Mouse (Mus musculus): ENCODE results near the gene Krt14. TPM values are rescaled to one million over a fixed set of nuclear protein-coding genes. Genes with fewer than 3 reads are reported as not detected.

Gene Krt14
- polyA plus RNA-seq, 1 experiment from 2014 or later, result 2.1 TPM

DNA sequence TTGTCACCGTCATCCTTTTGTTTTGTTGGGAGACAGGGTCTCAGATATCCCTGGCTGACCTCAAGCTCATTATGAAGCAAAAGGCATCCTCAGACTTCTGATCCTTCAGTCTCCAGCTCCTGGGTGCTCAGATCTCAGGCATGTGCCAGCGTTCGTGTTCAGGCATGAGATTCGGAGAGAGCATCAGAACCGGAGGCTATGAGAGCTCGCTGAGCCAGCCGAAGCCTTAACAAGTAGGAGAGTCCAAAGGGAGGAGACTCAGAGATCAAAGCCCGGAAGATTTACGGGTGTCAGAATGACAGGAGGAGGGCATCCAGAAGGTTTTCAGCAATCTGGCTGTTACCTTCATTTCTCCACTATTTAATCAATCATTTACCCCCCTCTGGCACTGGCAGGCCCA lies 30.6 kb downstream of the Krt14 start:
- Histone ChIP-seq H3K27ac (ENCODE audit: low read length) (no peak overlapping the region), H3K36me3 (ENCODE audit: control insufficient read depth, insufficient read depth, low read length) (no peaks in the 10 kb centered on the region), H3K4me3 (ENCODE audit: low read length) (no peak overlapping the region), H3K27me3 (ENCODE audit: control insufficient read depth, insufficient read depth, low read depth, low read length) (no peaks in the 10 kb centered on the region), H3K4me1 (replicated peaks; ENCODE audit: control insufficient read depth, insufficient read depth, low read length) (no peaks in the 10 kb centered on the region), H3K9me3 (ENCODE audit: control insufficient read depth, low read length) (no peaks in the 10 kb centered on the region), H3K9ac (ENCODE audit: low read length) (no peak overlapping the region), H3K4me2 (ENCODE audit: low read depth, low read length) (no peak overlapping the region)
- no peak for ATAC-seq (ENCODE audit: low read depth)
- 59% methylated on average over 9 of the region's 9 CpGs for WGBS

- 28% methylated on average over 14 of the region's 14 CpGs for WGBS
- Histone ChIP-seq H3K9me3 (ENCODE audit: control insufficient read depth, low read length) (no peaks in the 10 kb centered on the region), H3K27ac (ENCODE audit: low read length) (peak overlapping the region; percentile 57), H3K4me1 (replicated peaks; ENCODE audit: control insufficient read depth, insufficient read depth, low read length) (peaks cover 4% of the 10 kb centered on the region; the same call in 1 of the 2 replicates), H3K4me2 (ENCODE audit: low read depth, low read length) (no peak overlapping the region), H3K27me3 (ENCODE audit: control insufficient read depth, insufficient read depth, low read depth, low read length) (no peaks in the 10 kb centered on the region), H3K36me3 (ENCODE audit: control insufficient read depth, insufficient read depth, low read length) (no peaks in the 10 kb centered on the region), H3K4me3 (ENCODE audit: low read length) (no peak overlapping the region), H3K9ac (ENCODE audit: low read length) (no peak overlapping the region)
- ATAC-seq (ENCODE audit: low read depth), result peak; percentile 55; the same call in 1 of the 2 replicates
Observed at GRCm38 (mm10) chr11:100168765-100169762, 38.3 kb downstream of the Krt14 start.

GRCm38 (mm10) chr11:100168071-100168470 lies 39.3 kb downstream of the Krt14 start:
- Histone ChIP-seq H3K27me3 (ENCODE audit: control insufficient read depth, insufficient read depth, low read depth, low read length) (no peaks in the 10 kb centered on the region), H3K4me1 (replicated peaks; ENCODE audit: control insufficient read depth, insufficient read depth, low read length) (peaks cover 4% of the 10 kb centered on the region; the same call in 1 of the 2 replicates), H3K4me2 (ENCODE audit: low read depth, low read length) (no peak overlapping the region), H3K4me3 (ENCODE audit: low read length) (no peak overlapping the region), H3K9me3 (ENCODE audit: control insufficient read depth, low read length) (no peaks in the 10 kb centered on the region), H3K9ac (ENCODE audit: low read length) (no peak overlapping the region), H3K27ac (ENCODE audit: low read length) (peak overlapping the region; percentile 57), H3K36me3 (ENCODE audit: control insufficient read depth, insufficient read depth, low read length) (no peaks in the 10 kb centered on the region)
- peak; percentile 83 for ATAC-seq (ENCODE audit: low read depth)
- WGBS, result 38% methylated on average over 8 of the region's 8 CpGs

DNA sequence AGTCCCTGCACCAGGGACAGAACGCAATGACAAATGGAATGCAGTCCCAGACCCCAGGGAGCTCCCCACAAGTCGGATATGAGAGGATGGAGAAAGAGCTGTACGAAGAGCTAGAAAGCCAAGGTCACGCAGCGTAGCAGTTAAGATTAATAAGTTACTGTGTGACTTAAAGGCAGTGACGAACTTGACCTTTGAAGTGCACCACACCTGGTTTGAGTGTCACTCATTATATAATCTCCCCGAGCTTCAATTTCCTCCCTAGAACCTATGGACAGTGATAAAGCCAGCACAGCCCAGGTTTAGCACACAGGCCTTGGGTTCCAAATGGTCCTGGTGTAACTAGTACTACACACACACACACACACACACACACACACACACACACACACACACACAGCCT lies 43.0 kb downstream of the Krt14 start:
- Histone ChIP-seq H3K36me3 (ENCODE audit: control insufficient read depth, insufficient read depth, low read length) (no peaks in the 10 kb centered on the region), H3K4me3 (ENCODE audit: low read length) (no peak overlapping the region), H3K27me3 (ENCODE audit: control insufficient read depth, insufficient read depth, low read depth, low read length) (no peaks in the 10 kb centered on the region), H3K4me2 (ENCODE audit: low read depth, low read length) (no peak overlapping the region), H3K4me1 (replicated peaks; ENCODE audit: control insufficient read depth, insufficient read depth, low read length) (peaks cover 4% of the 10 kb centered on the region; the same call in 1 of the 2 replicates), H3K9ac (ENCODE audit: low read length) (no peak overlapping the region), H3K27ac (ENCODE audit: low read length) (no peak overlapping the region), H3K9me3 (ENCODE audit: control insufficient read depth, low read length) (no peaks in the 10 kb centered on the region)
- ATAC-seq (ENCODE audit: low read depth), result no peak
- 25% methylated on average over 7 of the region's 7 CpGs for WGBS

GRCm38 (mm10) chr11:100157908-100158477 lies 49.4 kb downstream of the Krt14 start:
- Histone ChIP-seq H3K27me3 (ENCODE audit: control insufficient read depth, insufficient read depth, low read depth, low read length) (no peaks in the 10 kb centered on the region), H3K4me1 (replicated peaks; ENCODE audit: control insufficient read depth, insufficient read depth, low read length) (peaks cover 3% of the 10 kb centered on the region; the same call in 1 of the 2 replicates), H3K9me3 (ENCODE audit: control insufficient read depth, low read length) (no peaks in the 10 kb centered on the region), H3K27ac (ENCODE audit: low read length) (no peak overlapping the region), H3K4me2 (ENCODE audit: low read depth, low read length) (no peak overlapping the region), H3K36me3 (ENCODE audit: control insufficient read depth, insufficient read depth, low read length) (no peaks in the 10 kb centered on the region), H3K4me3 (ENCODE audit: low read length) (no peak overlapping the region), H3K9ac (ENCODE audit: low read length) (no peak overlapping the region)
- 54% methylated on average over 6 of the region's 6 CpGs for WGBS
- no peak for ATAC-seq (ENCODE audit: low read depth)

GRCm38 (mm10) chr11:100157331-100157730 lies 50.0 kb downstream of the Krt14 start:
- no peaks in the 10 kb centered on the region for H3K36me3 ChIP-seq (ENCODE audit: control insufficient read depth, insufficient read depth, low read length)

GRCm38 (mm10) chr11:100155497-100156255 lies 51.7 kb downstream of the Krt14 start:
- H3K36me3 ChIP-seq (ENCODE audit: control insufficient read depth, insufficient read depth, low read length), result no peaks in the 10 kb centered on the region
- peak overlapping the region; percentile 26 for H3K27ac ChIP-seq (ENCODE audit: low read length)
- H3K9ac ChIP-seq (ENCODE audit: low read length), result no peak overlapping the region
- ATAC-seq (ENCODE audit: low read depth), result peak; percentile 74
- H3K27me3 ChIP-seq (ENCODE audit: control insufficient read depth, insufficient read depth, low read depth, low read length), result no peaks in the 10 kb centered on the region
- H3K4me1 ChIP-seq (replicated peaks; ENCODE audit: control insufficient read depth, insufficient read depth, low read length), result peaks cover 3% of the 10 kb centered on the region; the same call in 1 of the 2 replicates
- H3K9me3 ChIP-seq (ENCODE audit: control insufficient read depth, low read length), result no peaks in the 10 kb centered on the region
- 38% methylated on average over 8 of the region's 8 CpGs for WGBS
- H3K4me3 ChIP-seq (ENCODE audit: low read length), result no peak overlapping the region
- no peak overlapping the region for H3K4me2 ChIP-seq (ENCODE audit: low read depth, low read length)

More at GRCm38 (mm10) chr11:100157331-100157730, 50.0 kb downstream of the Krt14 start:
- no peak overlapping the region for H3K4me3 ChIP-seq (ENCODE audit: low read length)
- H3K27ac ChIP-seq (ENCODE audit: low read length), result no peak overlapping the region
- H3K4me2 ChIP-seq (ENCODE audit: low read depth, low read length), result no peak overlapping the region
- H3K27me3 ChIP-seq (ENCODE audit: control insufficient read depth, insufficient read depth, low read depth, low read length), result no peaks in the 10 kb centered on the region
- no peak overlapping the region for H3K9ac ChIP-seq (ENCODE audit: low read length)
- 71% methylated on average over 3 of the region's 3 CpGs for WGBS
- H3K9me3 ChIP-seq (ENCODE audit: control insufficient read depth, low read length), result no peaks in the 10 kb centered on the region
- H3K4me1 ChIP-seq (replicated peaks; ENCODE audit: control insufficient read depth, insufficient read depth, low read length), result peaks cover 3% of the 10 kb centered on the region; the same call in 1 of the 2 replicates
- ATAC-seq (ENCODE audit: low read depth), result no peak

Data from lung, embryonic 16.5 days (tissue).